Mouse (Mus musculus): ENCODE results near the gene Chmp3. TPM values are rescaled to one million over a fixed set of nuclear protein-coding genes. Genes with fewer than 3 reads are reported as not detected.

Chmp3 gene
- polyA plus RNA-seq, 1 experiment from 2014 or later, result 64.1 TPM

Other genes with a start within 250 kb of the Chmp3 start
- 0.56 and 0.78 TPM in 2 replicates for gene Smyd1, start 221.6 kb upstream of the Chmp3 start, polyA plus RNA-seq (2014; fragmentation: Nextera tagmentation; extraction: Ambion mirVana)
- 0.16 TPM in 1 of 2 replicates, not detected in the other for gene Cd8b1, start 221.0 kb upstream of the Chmp3 start, polyA plus RNA-seq (2014; fragmentation: Nextera tagmentation; extraction: Ambion mirVana)
- not detected in 2 replicates for gene Cd8a, start 170.4 kb upstream of the Chmp3 start, polyA plus RNA-seq (2014; fragmentation: Nextera tagmentation; extraction: Ambion mirVana)
- 9.0 and 10.0 TPM in 2 replicates for gene Rmnd5a, start 103.2 kb upstream of the Chmp3 start, polyA plus RNA-seq (2014; fragmentation: Nextera tagmentation; extraction: Ambion mirVana)
- gene Rnf103, start 49.9 kb upstream of the Chmp3 start, polyA plus RNA-seq (2014; fragmentation: Nextera tagmentation; extraction: Ambion mirVana), result 26.8 and 29.7 TPM in 2 replicates
- gene Kdm3a, start 89.2 kb downstream of the Chmp3 start, polyA plus RNA-seq (2014; fragmentation: Nextera tagmentation; extraction: Ambion mirVana), result 43.2 and 43.5 TPM in 2 replicates
- gene Reep1, start 163.8 kb downstream of the Chmp3 start, polyA plus RNA-seq (2014; fragmentation: Nextera tagmentation; extraction: Ambion mirVana), result 20.8 and 23.9 TPM in 2 replicates

All from intestine, embryonic 14.5 days (tissue).